Mouse (Mus musculus): ENCODE data around the gene Trim7. TPM values are rescaled to one million over a fixed set of nuclear protein-coding genes. Genes with fewer than 3 reads are reported as not detected.

Gene Trim7
- total and polyA plus RNA-seq, 2 experiments from 2014 or later = 3.7 to 7.7 TPM

DNA sequence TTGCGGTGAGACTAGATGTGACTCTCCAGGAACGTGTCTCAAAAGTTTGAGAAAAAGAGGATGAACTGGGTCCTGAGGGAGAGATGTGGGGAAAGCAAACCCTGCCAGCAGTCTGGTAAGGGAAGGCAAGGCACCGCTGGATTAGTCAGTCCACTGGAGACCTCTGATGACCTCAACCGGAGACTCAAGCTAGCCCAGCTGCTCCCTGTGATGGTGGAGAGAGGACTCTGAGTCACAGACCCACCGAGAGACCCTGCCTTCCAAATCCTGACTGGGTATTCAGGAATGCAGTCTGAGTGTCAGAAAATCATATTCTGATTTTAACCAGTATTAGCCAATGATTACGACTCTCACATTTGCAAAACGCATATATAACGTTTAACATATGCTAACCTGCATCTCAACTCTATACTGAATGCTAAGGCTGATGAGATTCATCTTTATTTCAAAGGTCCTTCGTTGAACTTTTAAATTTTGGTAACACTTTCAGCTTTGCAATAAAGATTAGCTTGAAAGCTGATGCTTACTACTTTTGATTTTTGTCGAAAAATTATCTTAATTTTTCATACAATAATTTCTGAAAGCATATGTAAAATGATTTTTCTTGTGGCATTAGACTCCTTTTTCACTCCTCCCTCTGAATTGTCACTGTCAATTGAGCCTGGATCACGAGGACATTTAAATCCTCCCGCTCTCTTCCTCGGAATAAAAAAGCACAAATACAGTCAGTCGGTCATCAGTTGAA, 3.0 kb upstream of the Trim7 start:
- WGBS = 31% methylated on average over 14 of the region's 14 CpGs
- ATAC-seq (no peak), DNase-seq (ENCODE audit: low spot score) (no peak)
- H3K4me2 ChIP-seq (ENCODE audit: low read depth, low read length) = peak overlapping the region; percentile 73
- H3K9me3 ChIP-seq (ENCODE audit: low read length) = no peaks in the 10 kb centered on the region
- peak overlapping the region; percentile 42 for H3K4me3 ChIP-seq (ENCODE audit: low read length)
- H3K4me1 ChIP-seq (ENCODE audit: insufficient read depth, low read length) = peaks cover 6% of the 10 kb centered on the region; the same call in 1 of the 2 replicates
- H3K9ac ChIP-seq (replicated peaks; ENCODE audit: low read length) = no peak overlapping the region
- H3K27ac ChIP-seq = no peak overlapping the region
- no peak for TF ChIP-seq CTCF (IDR thresholded peaks at IDR 0.05; ENCODE audit: low read depth)
- H3K27me3 ChIP-seq (ENCODE audit: insufficient read depth, low read length) = no peaks in the 10 kb centered on the region
- no peaks in the 10 kb centered on the region for H3K36me3 ChIP-seq (ENCODE audit: insufficient read depth, low read length)

DNA sequence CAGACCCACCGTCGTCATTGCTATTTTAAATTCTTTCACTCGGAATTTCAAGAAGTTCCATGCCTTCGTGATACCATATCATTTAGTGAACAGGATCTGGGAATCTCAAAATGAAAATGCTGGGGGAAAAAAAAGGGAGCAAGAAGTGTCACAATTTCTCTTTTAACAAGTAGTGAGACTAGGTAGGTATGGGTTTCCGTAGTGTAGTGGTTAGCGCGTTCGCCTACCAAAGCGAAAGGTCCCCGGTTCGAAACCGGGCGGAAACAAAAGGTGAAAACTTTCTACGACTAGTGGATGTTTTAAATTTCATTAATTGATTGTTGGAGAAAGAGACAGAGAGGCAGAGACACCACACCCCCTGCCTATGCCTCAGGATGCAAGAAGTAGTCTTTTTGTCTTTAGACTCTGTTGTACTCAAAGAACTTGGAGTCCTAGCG, 2.4 kb upstream of the Trim7 start:
- 1% methylated on average over 15 of the region's 15 CpGs for WGBS
- no peak for TF ChIP-seq CTCF (IDR thresholded peaks at IDR 0.05; ENCODE audit: low read depth)
- H3K4me2 ChIP-seq (ENCODE audit: low read depth, low read length) = peak overlapping the region; percentile 73
- no peak overlapping the region for H3K9ac ChIP-seq (replicated peaks; ENCODE audit: low read length)
- no peak overlapping the region for H3K27ac ChIP-seq
- H3K4me1 ChIP-seq (ENCODE audit: insufficient read depth, low read length) = peaks cover 6% of the 10 kb centered on the region; the same call in 1 of the 2 replicates
- H3K36me3 ChIP-seq (ENCODE audit: insufficient read depth, low read length) = no peaks in the 10 kb centered on the region
- peak overlapping the region; percentile 42 for H3K4me3 ChIP-seq (ENCODE audit: low read length)
- ATAC-seq (peak; percentile 38), DNase-seq (ENCODE audit: low spot score) (peak; percentile 84)
- H3K9me3 ChIP-seq (ENCODE audit: low read length) = no peaks in the 10 kb centered on the region
- H3K27me3 ChIP-seq (ENCODE audit: insufficient read depth, low read length) = no peaks in the 10 kb centered on the region

DNA sequence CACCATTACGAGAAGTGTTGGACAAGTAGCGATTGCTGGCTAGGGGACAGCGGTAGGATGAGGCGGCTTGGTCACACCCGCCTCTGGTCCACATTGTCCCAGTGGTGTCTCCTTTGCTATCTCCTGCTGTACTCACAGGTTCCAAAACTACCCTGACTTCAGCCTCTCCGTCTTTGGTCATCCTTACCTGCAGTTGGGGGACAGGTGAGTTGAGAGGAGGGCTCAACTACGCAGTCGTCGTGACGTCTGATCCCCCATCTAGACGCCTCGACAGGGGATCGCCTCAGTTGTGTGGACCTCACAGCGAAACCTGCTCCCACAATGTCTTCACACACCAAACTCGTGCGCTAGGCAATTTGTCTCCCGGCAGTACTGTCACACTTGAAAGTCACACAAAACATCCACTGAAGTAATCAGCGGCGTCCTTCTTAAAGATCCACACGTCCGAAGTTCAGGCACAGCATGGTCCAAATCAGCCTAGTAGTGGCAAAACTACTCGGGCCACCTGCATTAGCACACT, 1.6 kb upstream of the Trim7 start:
- peak overlapping the region; percentile 42 for H3K4me3 ChIP-seq (ENCODE audit: low read length)
- DNase-seq (ENCODE audit: low spot score) (no peak), ATAC-seq (no peak)
- H3K27ac ChIP-seq = no peak overlapping the region
- H3K4me1 ChIP-seq (ENCODE audit: insufficient read depth, low read length) = peaks cover 6% of the 10 kb centered on the region; the same call in 1 of the 2 replicates
- peak overlapping the region; percentile 73 for H3K4me2 ChIP-seq (ENCODE audit: low read depth, low read length)
- no peaks in the 10 kb centered on the region for H3K9me3 ChIP-seq (ENCODE audit: low read length)
- no peak overlapping the region; the same call in 1 of the 2 replicates for H3K9ac ChIP-seq (replicated peaks; ENCODE audit: low read length)
- no peaks in the 10 kb centered on the region for H3K36me3 ChIP-seq (ENCODE audit: insufficient read depth, low read length)
- no peaks in the 10 kb centered on the region for H3K27me3 ChIP-seq (ENCODE audit: insufficient read depth, low read length)
- 5% methylated on average over 22 of the region's 22 CpGs for WGBS
- no peak for TF ChIP-seq CTCF (IDR thresholded peaks at IDR 0.05; ENCODE audit: low read depth)

DNA sequence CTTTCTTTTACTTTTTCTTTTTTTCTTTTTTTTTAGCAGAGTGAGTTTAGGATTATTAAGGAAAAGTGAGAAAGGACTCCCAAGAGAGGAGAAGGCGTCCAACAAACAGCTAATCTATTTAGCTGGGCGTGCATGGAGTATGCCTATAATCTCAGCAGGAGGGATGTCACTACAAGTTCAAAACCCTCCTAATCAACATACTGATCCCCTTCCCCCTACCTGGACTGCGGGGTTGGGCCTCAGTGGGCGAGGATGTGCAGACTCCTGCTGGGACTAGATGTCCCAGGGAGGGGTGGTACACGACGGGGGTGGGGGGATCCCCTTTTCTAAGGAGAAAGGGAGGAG, 784 bp downstream of the Trim7 start:
- ATAC-seq = peak; percentile 25; the same call in 1 of the 2 replicates
- under 1% methylated on average over 6 of the region's 6 CpGs for WGBS
- Histone ChIP-seq H3K4me1 (ENCODE audit: insufficient read depth, low read length) (peaks cover 6% of the 10 kb centered on the region; the same call in 1 of the 2 replicates), H3K36me3 (ENCODE audit: insufficient read depth, low read length) (no peaks in the 10 kb centered on the region), H3K27ac (peak overlapping the region; percentile 32; the same call in 1 of the 2 replicates), H3K4me3 (ENCODE audit: low read length) (peak overlapping the region; percentile 42), H3K9me3 (ENCODE audit: low read length) (no peaks in the 10 kb centered on the region), H3K27me3 (ENCODE audit: insufficient read depth, low read length) (no peaks in the 10 kb centered on the region), H3K4me2 (ENCODE audit: low read depth, low read length) (peak overlapping the region; percentile 55), H3K9ac (replicated peaks; ENCODE audit: low read length) (no peak overlapping the region; the same call in 1 of the 2 replicates)
- no peak for TF ChIP-seq CTCF (IDR thresholded peaks at IDR 0.05; ENCODE audit: low read depth)
- peak; percentile 29 for DNase-seq (ENCODE audit: low spot score)

DNA sequence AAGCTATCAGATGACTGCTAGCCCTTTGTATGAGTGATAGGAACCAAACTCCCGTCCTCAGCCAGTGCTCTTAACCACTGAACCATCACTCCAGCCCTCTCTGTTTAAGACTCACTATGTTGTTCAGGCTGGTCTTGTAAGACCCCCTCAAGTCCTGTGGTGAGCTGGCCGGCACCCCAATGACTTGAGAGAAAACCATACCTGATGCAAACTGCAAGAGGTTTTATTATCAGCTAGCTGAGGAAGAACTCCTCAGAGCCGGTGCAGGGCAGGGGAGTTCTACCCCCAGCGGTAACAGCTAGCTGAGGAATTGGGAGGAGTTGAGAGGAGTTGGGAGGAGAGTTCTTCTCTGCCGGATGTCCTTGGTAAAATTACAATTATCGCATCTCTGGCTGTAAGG, 2.0 kb downstream of the Trim7 start:
- Histone ChIP-seq H3K36me3 (ENCODE audit: insufficient read depth, low read length) (no peaks in the 10 kb centered on the region), H3K4me3 (ENCODE audit: low read length) (no peak overlapping the region), H3K27me3 (ENCODE audit: insufficient read depth, low read length) (no peaks in the 10 kb centered on the region), H3K9ac (replicated peaks; ENCODE audit: low read length) (no peak overlapping the region), H3K4me1 (ENCODE audit: insufficient read depth, low read length) (peaks cover 6% of the 10 kb centered on the region; the same call in 1 of the 2 replicates), H3K4me2 (ENCODE audit: low read depth, low read length) (no peak overlapping the region), H3K9me3 (ENCODE audit: low read length) (no peaks in the 10 kb centered on the region), H3K27ac (no peak overlapping the region)
- no peak for ATAC-seq
- DNase-seq (ENCODE audit: low spot score) = no peak
- TF ChIP-seq CTCF (IDR thresholded peaks at IDR 0.05; ENCODE audit: low read depth) = no peak
- WGBS = 67% methylated on average over 6 of the region's 6 CpGs

DNA sequence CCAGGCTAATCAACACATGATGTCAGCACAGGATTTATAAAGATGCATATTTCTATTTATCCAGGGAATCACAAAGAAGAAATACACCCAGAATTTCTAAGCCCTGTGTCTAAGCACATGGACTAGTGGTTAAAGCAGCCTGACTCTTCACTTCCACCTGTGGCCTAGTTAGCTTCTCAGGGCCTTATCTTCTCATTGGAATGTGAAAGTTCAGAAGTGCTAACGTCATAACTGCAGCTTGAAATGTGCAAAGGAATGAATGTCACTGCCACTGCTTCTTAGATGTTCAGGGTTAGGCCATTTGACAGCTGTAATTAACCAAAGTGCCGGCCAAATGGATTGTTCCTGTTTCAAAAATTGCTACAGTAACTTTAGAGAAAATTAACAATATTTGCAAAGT, 4.3 kb downstream of the Trim7 start:
- TF ChIP-seq CTCF (IDR thresholded peaks at IDR 0.05; ENCODE audit: low read depth) = no peak
- H3K36me3 ChIP-seq (ENCODE audit: insufficient read depth, low read length) = no peaks in the 10 kb centered on the region
- no peak overlapping the region for H3K4me3 ChIP-seq (ENCODE audit: low read length)
- DNase-seq (ENCODE audit: low spot score) (no peak), ATAC-seq (no peak)
- H3K4me2 ChIP-seq (ENCODE audit: low read depth, low read length) = no peak overlapping the region
- no peaks in the 10 kb centered on the region for H3K4me1 ChIP-seq (ENCODE audit: insufficient read depth, low read length)
- H3K27me3 ChIP-seq (ENCODE audit: insufficient read depth, low read length) = no peaks in the 10 kb centered on the region
- no peak overlapping the region for H3K9ac ChIP-seq (replicated peaks; ENCODE audit: low read length)
- 82% methylated on average over 2 of the region's 2 CpGs for WGBS
- no peak overlapping the region for H3K27ac ChIP-seq
- H3K9me3 ChIP-seq (ENCODE audit: low read length) = no peaks in the 10 kb centered on the region

DNA sequence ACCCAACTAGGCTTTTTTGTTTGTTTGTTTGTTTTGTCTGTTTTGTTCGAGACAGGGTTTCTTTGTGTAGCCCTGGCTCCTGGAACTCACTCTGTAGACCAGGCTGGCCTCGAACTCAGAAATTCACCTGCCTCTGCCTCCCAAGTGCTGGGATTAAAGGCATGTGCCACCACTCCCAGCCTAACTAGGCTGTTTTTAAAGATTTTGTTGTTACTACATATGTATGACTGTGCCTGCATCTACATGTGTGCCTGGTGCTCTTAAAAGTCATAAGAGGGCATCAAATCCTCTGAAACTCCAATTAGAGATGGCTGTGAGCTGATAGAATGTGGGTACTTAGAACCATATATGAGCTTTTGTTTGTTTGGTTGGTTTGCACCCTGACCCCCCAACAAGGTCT, 5.3 kb downstream of the Trim7 start:
- H3K9ac ChIP-seq (replicated peaks; ENCODE audit: low read length) = no peak overlapping the region
- H3K36me3 ChIP-seq (ENCODE audit: insufficient read depth, low read length) = no peaks in the 10 kb centered on the region
- WGBS = 68% methylated on average over 2 of the region's 2 CpGs
- no peak for TF ChIP-seq CTCF (IDR thresholded peaks at IDR 0.05; ENCODE audit: low read depth)
- no peak overlapping the region for H3K27ac ChIP-seq
- no peak overlapping the region for H3K4me2 ChIP-seq (ENCODE audit: low read depth, low read length)
- no peak overlapping the region for H3K4me3 ChIP-seq (ENCODE audit: low read length)
- no peaks in the 10 kb centered on the region for H3K9me3 ChIP-seq (ENCODE audit: low read length)
- no peaks in the 10 kb centered on the region for H3K27me3 ChIP-seq (ENCODE audit: insufficient read depth, low read length)
- no peak for DNase-seq (ENCODE audit: low spot score)
- ATAC-seq = no peak
- no peaks in the 10 kb centered on the region for H3K4me1 ChIP-seq (ENCODE audit: insufficient read depth, low read length)
